Mouse (Mus musculus) liver, embryonic 13.5 days (tissue): ENCODE measurements around the gene Upp2. TPM values are rescaled to one million over a fixed set of nuclear protein-coding genes. Genes with fewer than 3 reads are reported as not detected.

Experiments used
- ATAC-seq: fragments of 200-750 bp; cut with Nextera tagmentation; 2 replicates; pipeline ENCODE4 v1.8.0; 2017; ENCODE audit warnings: low read depth, mild to moderate bottlenecking, moderate number of reproducible peaks, moderate library complexity
- DNase-seq: peaks from one replicate; pipeline ENCODE4 v3.0.0; 2022
- H3K27ac ChIP-seq: fragments of 300-500 bp; sonication (generic); 2 replicates; pipeline ENCODE4 v1.5.1; 2015; ENCODE audit warnings: moderate library complexity, mild to moderate bottlenecking, inconsistent platforms
- H3K27me3 ChIP-seq: fragments of 300-500 bp; sonication (generic); 2 replicates; pipeline ENCODE4 v1.6.1; 2015; ENCODE audit warnings: mild to moderate bottlenecking, inconsistent platforms
- H3K36me3 ChIP-seq: fragments of 300-500 bp; sonication (generic); 2 replicates; pipeline ENCODE4 v1.6.1; 2015; ENCODE audit warnings: mild to moderate bottlenecking, inconsistent platforms
- H3K4me1 ChIP-seq: fragments of 300-500 bp; sonication (generic); replicated peaks from 2 replicates; pipeline ENCODE4 v1.6.1; 2015; ENCODE audit warnings: inconsistent platforms
- H3K4me2 ChIP-seq: fragments of 300-500 bp; sonication (generic); 2 replicates; pipeline ENCODE4 v1.6.1; 2015; ENCODE audit warnings: inconsistent platforms, mild to moderate bottlenecking, moderate library complexity
- H3K4me3 ChIP-seq: fragments of 300-500 bp; sonication (generic); replicated peaks from 2 replicates; pipeline ENCODE4 v1.5.1; 2015; ENCODE audit warnings: mild to moderate bottlenecking, inconsistent platforms
- H3K9ac ChIP-seq: fragments of 300-500 bp; sonication (generic); 2 replicates; pipeline ENCODE4 v1.6.1; 2015; ENCODE audit warnings: mild to moderate bottlenecking, inconsistent platforms
- H3K9me3 ChIP-seq: fragments of 300-500 bp; sonication (generic); replicated peaks from 2 replicates; pipeline ENCODE4 v1.6.1; 2016; ENCODE audit warnings: inconsistent platforms
- WGBS: fragments of 180-500 bp; shearing (Covaris S2); methylation state at CpG from one replicate; pipeline ENCODE4 v1.1.7; 2015; ENCODE audit not compliant: insufficient replicate concordance; 5-methylcytosine and 5-hydroxymethylcytosine counted together
- polyA plus RNA-seq: library from polyadenylated mRNA; unstranded; fragments of >200 nt; fragmentation: Nextera tagmentation; extraction: Ambion mirVana; gene quantifications from 2 replicates; pipeline ENCODE4 v1.2.1, GENCODE M21; 2015

Gene Upp2
- 1.4 and 1.6 TPM in 2 replicates for polyA plus RNA-seq

DNA sequence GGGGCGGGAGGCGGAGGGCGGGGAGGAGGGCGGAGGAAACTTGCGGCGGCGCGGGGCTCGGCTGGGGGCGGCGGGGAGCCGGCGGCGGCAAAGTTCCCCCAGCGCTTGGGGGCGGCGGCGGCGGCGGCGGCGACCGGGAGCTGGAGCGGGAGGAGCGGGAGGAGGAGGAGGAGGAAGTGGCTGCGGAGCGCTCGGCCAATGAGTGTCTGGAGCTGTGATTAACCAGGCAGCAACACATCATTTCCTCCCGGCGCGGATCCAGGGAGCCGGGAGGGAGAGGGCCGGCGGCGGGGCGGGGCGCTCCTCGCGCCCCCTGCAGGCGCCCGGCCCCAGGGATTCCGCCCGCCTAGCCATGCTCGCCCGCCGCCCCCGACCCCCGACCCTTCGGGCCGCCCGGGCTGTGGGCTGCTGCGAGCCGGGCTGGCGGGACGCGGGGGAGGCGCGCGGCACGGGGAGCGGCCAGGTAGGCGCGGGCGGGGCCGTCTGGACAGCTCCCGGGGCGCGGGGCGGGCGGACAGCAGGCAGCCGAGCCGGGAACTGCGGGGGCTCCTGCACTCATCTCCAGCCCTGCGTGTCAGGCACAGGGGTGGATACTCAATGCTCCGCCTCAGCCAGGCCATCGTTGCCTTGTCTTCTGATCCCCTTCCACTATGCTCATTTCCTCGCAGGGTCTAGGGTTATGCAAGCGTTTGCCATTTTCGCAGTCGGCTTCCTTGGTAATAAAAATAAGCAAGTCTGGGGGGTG is at the start of gene Upp2, which contains the start of gene Acvr1:
Gene Upp2, plus strand, starts transcription at position 233 of the 745 bp plus-strand sequence.
Gene Acvr1, minus strand, starts transcription at position 92 of the 745 bp plus-strand sequence.
- peak; percentile 79 for ATAC-seq

DNA sequence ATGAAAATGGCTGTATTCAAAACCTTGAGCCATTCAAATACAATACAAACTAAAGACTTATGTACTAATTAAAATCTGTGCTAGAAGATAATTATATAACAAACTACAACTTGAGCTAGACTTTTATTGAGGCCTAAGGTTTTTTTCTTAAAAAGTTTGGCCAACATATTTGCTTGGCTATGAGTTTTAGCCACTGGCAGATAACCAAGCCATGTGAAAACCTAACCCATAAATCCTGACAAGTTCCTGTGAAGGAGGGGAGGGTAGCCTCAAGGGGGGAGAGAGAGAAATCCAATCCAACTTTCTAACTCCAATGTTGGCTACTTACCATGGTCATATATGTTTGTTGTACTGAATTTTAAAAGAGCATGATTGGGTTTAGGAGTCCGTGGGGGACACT is 48.6 kb upstream of the Upp2 start:
- no peak overlapping the region for H3K4me2 ChIP-seq
- no peak overlapping the region for H3K27ac ChIP-seq
- H3K36me3 ChIP-seq, result no peaks in the 10 kb centered on the region
- no peak overlapping the region for H3K9ac ChIP-seq
- 61% methylated on average over 1 of the region's 1 CpGs for WGBS
- ATAC-seq (no peak), DNase-seq (no peak)
- H3K4me3 ChIP-seq, result no peak overlapping the region
- H3K4me1 ChIP-seq, result peaks cover 11% of the 10 kb centered on the region; the same call in 1 of the 2 replicates
- no peaks in the 10 kb centered on the region for H3K9me3 ChIP-seq
- H3K27me3 ChIP-seq, result no peaks in the 10 kb centered on the region

More for the DNA sequence above, at the start of gene Upp2, which contains the start of gene Acvr1:
- peak within 1 kb of the TSS; percentile 66 for H3K4me3 ChIP-seq
- peak; percentile 7 for DNase-seq
- peak within 1 kb of the TSS; percentile 68 for H3K9ac ChIP-seq
- H3K9me3 ChIP-seq, result no peaks in the 10 kb centered on the region
- peaks cover 14% of the 10 kb centered on the region for H3K4me1 ChIP-seq
- H3K36me3 ChIP-seq, result no peaks in the 10 kb centered on the region
- WGBS, result under 1% methylated on average over 49 of the region's 80 CpGs
- H3K27ac ChIP-seq, result peak within 1 kb of the TSS; percentile 78
- peak within 1 kb of the TSS; percentile 70 for H3K4me2 ChIP-seq
- peaks cover 44% of the 10 kb centered on the region for H3K27me3 ChIP-seq

DNA sequence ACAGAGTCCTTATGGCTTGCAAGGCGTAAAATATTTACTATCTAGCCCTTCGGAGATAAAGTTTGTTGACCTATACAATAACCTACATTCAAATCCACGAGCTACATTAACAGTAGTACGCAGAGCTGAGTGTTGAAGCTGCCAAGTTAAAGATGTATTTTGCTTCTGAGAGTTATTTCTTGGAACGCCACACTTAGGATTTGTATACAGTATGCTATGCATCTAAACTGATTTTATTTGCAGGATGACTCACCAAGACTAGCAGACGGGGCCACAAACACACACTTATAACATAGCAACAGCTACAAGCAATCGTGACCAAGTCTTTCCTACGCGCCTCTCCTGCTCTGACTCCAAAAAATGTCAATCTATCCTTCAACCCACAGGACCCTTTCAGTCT is 46.4 kb upstream of the Upp2 start:
- Histone ChIP-seq H3K27me3 (no peaks in the 10 kb centered on the region), H3K4me2 (no peak overlapping the region), H3K4me1 (0 out of 2 replicates have a peak, but pooled peaks cover 5% of the 10 kb centered on the region), H3K36me3 (no peaks in the 10 kb centered on the region), H3K9ac (no peak overlapping the region), H3K4me3 (no peak overlapping the region), H3K27ac (no peak overlapping the region), H3K9me3 (no peaks in the 10 kb centered on the region)
- 69% methylated on average over 9 of the region's 9 CpGs for WGBS
- ATAC-seq (no peak), DNase-seq (no peak)

DNA sequence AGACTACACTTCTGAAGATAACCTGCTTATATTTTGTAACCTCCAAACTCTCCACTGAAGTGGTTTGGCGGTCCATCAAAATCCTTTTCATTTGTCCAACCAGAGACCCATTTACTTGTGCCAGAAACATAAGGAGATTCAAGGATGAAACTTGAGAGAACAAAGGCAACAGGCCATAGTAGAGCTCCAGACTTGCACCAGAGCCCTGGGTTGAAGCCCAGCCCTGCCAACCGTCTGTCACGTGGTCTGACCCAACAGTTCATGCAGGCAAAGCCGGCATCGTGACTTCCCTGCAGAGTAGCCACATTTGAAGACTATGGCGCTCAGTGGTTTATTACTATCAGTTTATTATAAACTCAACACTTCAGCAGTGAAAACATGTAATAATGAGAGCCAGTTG is 45.5 kb upstream of the Upp2 start:
- WGBS, result 62% methylated on average over 6 of the region's 6 CpGs
- Histone ChIP-seq H3K27ac (no peak overlapping the region), H3K27me3 (no peaks in the 10 kb centered on the region), H3K4me1 (0 out of 2 replicates have a peak, but pooled peaks cover 5% of the 10 kb centered on the region), H3K9ac (no peak overlapping the region), H3K9me3 (no peaks in the 10 kb centered on the region), H3K4me3 (no peak overlapping the region), H3K36me3 (no peaks in the 10 kb centered on the region), H3K4me2 (no peak overlapping the region)
- ATAC-seq (no peak), DNase-seq (no peak)

DNA sequence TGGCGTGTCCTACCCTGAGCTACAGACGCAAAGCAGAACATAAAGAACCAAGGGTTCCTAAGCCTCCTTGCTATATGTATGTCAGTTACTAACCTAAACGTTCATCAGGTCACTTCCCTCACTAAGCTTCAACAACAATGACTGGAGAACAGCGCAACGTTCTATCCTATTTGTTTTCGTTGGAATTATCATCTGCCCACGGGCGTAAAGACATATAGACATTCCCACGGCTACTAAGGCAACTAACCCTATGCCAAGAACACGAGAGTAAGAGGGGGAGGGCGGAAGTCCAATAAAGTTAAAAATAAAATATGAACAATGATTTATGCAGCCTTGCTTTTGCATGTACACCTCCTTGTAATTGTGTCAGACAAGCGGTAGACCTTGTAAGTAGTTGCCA is 44.0 kb upstream of the Upp2 start:
- H3K4me3 ChIP-seq, result no peak overlapping the region
- no peak overlapping the region for H3K9ac ChIP-seq
- no peak overlapping the region for H3K27ac ChIP-seq
- DNase-seq (no peak), ATAC-seq (no peak)
- H3K36me3 ChIP-seq, result no peaks in the 10 kb centered on the region
- H3K9me3 ChIP-seq, result no peaks in the 10 kb centered on the region
- no peak overlapping the region for H3K4me2 ChIP-seq
- H3K4me1 ChIP-seq, result 0 out of 2 replicates have a peak, but pooled peaks cover 5% of the 10 kb centered on the region
- no peaks in the 10 kb centered on the region for H3K27me3 ChIP-seq
- 68% methylated on average over 12 of the region's 12 CpGs for WGBS

DNA sequence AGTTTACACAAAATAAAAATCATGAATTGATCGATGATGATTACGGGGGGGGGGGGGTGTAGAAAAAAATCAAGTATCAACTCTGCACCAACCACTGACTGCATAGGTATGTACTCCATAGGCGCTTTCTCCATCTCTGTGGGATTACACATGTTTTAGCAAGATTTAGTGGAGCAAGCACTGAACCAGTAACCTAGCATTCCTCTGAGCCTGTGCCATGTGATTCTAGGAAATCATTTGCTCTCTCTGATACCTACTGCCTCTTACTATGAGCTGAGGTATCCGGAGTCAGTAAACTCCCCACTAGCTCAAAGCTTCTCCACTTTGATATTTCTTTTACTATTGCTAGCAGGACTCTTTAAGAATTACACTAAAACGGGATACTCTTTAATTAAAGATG is 43.2 kb upstream of the Upp2 start:
- DNase-seq, result no peak

DNA sequence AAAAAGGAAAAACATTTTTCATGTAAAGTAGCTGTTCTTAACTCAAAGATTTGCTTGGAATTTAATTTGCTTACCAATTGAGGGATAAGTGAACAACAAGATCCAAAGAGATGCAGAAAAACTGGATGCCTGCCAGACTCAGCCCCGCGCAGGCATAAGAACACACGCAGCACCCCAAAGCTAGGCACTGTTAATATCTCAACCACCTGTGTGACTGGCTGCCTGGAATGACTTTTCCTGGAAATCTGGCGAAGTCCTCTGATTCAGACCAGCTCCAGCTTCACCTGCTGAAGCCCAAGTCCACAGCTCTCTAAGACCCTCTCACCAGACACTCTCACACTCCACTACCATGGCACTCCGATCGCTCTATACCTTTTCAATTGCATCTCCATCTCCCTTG is 42.7 kb upstream of the Upp2 start:
- no peak for ATAC-seq
- WGBS, result 79% methylated on average over 6 of the region's 6 CpGs

More for the DNA sequence above, 43.2 kb upstream of the Upp2 start:
- no peak overlapping the region for H3K4me3 ChIP-seq
- H3K9me3 ChIP-seq, result no peaks in the 10 kb centered on the region
- H3K27ac ChIP-seq, result no peak overlapping the region
- WGBS, result 68% methylated on average over 5 of the region's 5 CpGs
- 0 out of 2 replicates have a peak, but pooled peaks cover 8% of the 10 kb centered on the region for H3K4me1 ChIP-seq
- ATAC-seq, result no peak
- H3K27me3 ChIP-seq, result no peaks in the 10 kb centered on the region
- no peaks in the 10 kb centered on the region for H3K36me3 ChIP-seq
- no peak overlapping the region for H3K9ac ChIP-seq
- no peak overlapping the region for H3K4me2 ChIP-seq

DNA sequence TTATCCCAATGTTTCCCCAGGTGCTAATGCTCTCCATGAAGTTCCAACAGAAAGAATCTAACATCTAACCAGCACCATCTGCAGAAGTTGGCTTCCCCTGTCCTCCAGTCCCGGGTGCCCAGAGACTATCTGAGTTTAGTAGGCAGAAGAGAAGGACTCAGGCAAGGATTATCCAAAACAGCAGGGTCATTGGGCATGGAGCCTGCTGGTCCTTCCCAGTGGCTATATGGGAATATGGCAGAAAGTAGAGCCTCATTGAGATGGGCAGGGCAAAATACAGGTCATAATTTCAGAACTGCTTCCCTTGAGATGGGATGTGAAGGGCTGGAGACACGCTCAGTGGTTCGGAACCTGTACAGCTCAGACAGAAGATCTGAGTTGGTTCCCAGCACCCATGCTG is 39.3 kb upstream of the Upp2 start:
- Histone ChIP-seq H3K27me3 (no peaks in the 10 kb centered on the region), H3K4me3 (no peak overlapping the region), H3K27ac (no peak overlapping the region), H3K9ac (no peak overlapping the region), H3K9me3 (no peaks in the 10 kb centered on the region), H3K4me1 (peaks cover 36% of the 10 kb centered on the region), H3K36me3 (no peaks in the 10 kb centered on the region), H3K4me2 (no peak overlapping the region)
- ATAC-seq (no peak), DNase-seq (no peak)
- 74% methylated on average over 3 of the region's 3 CpGs for WGBS

More for the DNA sequence above, 42.7 kb upstream of the Upp2 start:
- Histone ChIP-seq H3K4me1 (0 out of 2 replicates have a peak, but pooled peaks cover 10% of the 10 kb centered on the region), H3K4me3 (no peak overlapping the region), H3K27ac (no peak overlapping the region), H3K9ac (no peak overlapping the region), H3K4me2 (no peak overlapping the region), H3K36me3 (no peaks in the 10 kb centered on the region), H3K27me3 (no peaks in the 10 kb centered on the region), H3K9me3 (no peaks in the 10 kb centered on the region)
- DNase-seq, result no peak

DNA sequence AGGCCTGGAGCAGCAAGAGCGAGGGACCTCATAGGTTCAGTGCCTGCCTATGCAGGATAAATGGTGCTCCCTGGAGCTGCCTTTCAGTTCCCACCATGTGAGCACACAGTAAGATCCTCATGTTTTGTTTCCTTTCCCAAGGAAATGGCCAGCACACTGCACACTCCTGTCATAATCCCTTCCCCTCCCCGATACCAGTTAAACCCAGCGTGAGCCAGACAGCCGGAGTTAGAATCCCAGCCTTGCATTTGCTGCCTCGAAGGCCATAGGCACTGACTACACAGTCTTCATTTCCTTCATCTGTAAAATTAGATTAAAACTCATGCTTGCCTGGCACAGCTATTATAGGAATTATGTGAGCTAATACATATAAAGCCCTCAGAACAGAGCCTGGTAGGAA is 37.7 kb upstream of the Upp2 start:
- Histone ChIP-seq H3K4me2 (no peak overlapping the region), H3K4me3 (no peak overlapping the region), H3K36me3 (no peaks in the 10 kb centered on the region), H3K9ac (no peak overlapping the region), H3K9me3 (no peaks in the 10 kb centered on the region), H3K4me1 (peaks cover 51% of the 10 kb centered on the region), H3K27me3 (no peaks in the 10 kb centered on the region), H3K27ac (no peak overlapping the region)
- no peak for DNase-seq
- ATAC-seq, result no peak
- WGBS, result 83% methylated on average over 5 of the region's 5 CpGs

DNA sequence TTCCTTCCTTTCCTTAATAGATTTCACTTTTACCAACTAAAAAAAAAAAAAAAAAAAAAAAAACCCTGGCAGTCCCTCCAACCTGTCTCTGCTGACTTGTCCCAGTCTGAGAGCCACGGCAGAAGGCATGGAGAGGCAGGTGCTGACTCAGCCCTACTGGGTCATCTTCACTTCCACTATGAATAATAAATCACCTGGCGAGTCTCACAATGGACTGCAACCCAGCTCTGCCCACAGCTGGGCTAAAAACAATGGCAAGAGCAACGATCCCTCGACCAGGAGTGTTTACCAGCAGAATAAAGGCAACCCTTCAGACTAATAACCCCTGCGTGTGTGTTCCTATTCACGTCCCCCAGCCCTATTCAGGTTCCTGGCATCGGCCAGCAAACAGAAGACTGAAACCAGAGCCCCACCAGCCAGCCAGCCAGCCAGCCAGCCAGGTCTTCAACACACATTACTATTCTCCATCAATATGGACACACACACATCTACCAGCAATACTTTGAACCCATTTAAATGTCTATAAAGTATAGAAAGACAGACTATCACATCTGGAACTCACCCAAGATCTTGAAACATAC is 37.1 kb upstream of the Upp2 start:
- Histone ChIP-seq H3K4me1 (peaks cover 56% of the 10 kb centered on the region), H3K27ac (no peak overlapping the region), H3K27me3 (no peaks in the 10 kb centered on the region), H3K9me3 (no peaks in the 10 kb centered on the region), H3K4me3 (no peak overlapping the region), H3K4me2 (no peak overlapping the region), H3K9ac (no peak overlapping the region), H3K36me3 (no peaks in the 10 kb centered on the region)
- 53% methylated on average over 7 of the region's 7 CpGs for WGBS
- no peak for DNase-seq
- no peak for ATAC-seq

DNA sequence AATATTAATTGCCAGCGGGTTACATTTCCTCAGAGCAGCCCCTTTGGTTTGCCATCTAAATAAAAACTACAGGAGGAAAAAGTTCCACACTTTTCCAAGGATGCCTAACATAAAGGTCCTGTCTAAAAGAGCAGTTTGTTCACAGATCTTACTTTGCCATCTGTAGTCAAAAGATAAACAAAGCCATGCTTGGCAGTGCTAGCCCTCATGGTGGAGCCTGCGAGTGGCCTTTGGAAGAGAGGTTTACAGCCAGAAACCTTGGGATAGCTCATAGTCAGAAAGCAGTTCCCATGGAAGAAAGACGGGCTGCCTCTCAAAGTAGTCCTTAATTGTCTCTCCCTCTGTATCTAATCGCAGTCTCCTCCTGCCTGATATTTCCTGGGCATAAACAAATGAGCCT is 36.6 kb upstream of the Upp2 start:
- H3K27me3 ChIP-seq, result no peaks in the 10 kb centered on the region
- no peaks in the 10 kb centered on the region for H3K36me3 ChIP-seq
- DNase-seq (no peak), ATAC-seq (no peak)
- H3K4me2 ChIP-seq, result no peak overlapping the region
- no peak overlapping the region for H3K9ac ChIP-seq
- H3K27ac ChIP-seq, result no peak overlapping the region
- no peaks in the 10 kb centered on the region for H3K9me3 ChIP-seq
- H3K4me1 ChIP-seq, result peaks cover 61% of the 10 kb centered on the region
- no peak overlapping the region for H3K4me3 ChIP-seq
- 58% methylated on average over 4 of the region's 4 CpGs for WGBS
